Mouse (Mus musculus) G1E (cell line): ENCODE measurements at regions not wholly inside any gene's neighbourhood (a gene's known extent, or its start where the extent isn't known, plus 50 kb on each side); places are given as distances from the start of the nearest gene placed in this dataset.
"Not testable (repeated sequence)": the region's sequence is repeated elsewhere in the genome, so short reads cannot be mapped to it uniquely, and the experiment has no call there.

Experiments
- ATAC-seq: 2 replicates; pipeline ENCODE4 v1.8.0; 2016; ENCODE audit warnings: mild to moderate bottlenecking; ENCODE audit not compliant: insufficient number of reproducible peaks, poor library complexity, low FRiP score, severe bottlenecking; ENCODE audit errors: extremely low read depth
- DNase-seq: peaks from one replicate; pipeline ENCODE4 v3.0.0; 2012; ENCODE audit warnings: low spot score
- H3K27me3 ChIP-seq: 2 replicates; pipeline ENCODE4 v1.6.1; 2012; ENCODE audit warnings: mild to moderate bottlenecking, low read length, inconsistent platforms; ENCODE audit not compliant: insufficient read depth
- H3K36me3 ChIP-seq: replicated peaks from 2 replicates; pipeline ENCODE3; 2012; ENCODE audit warnings: mild to moderate bottlenecking, inconsistent platforms
- H3K4me1 ChIP-seq: 2 replicates; pipeline ENCODE4 v1.6.1; 2012; ENCODE audit warnings: low read depth, low read length, inconsistent platforms, mixed read lengths; ENCODE audit not compliant: insufficient read depth
- H3K4me3 ChIP-seq: 2 replicates; pipeline ENCODE4 v1.5.1; 2012; ENCODE audit warnings: low read depth, mild to moderate bottlenecking, inconsistent platforms, low read length, moderate library complexity, mixed read lengths
- H3K9me3 ChIP-seq: replicated peaks from 2 replicates; pipeline ENCODE4 v1.6.1; 2012; ENCODE audit warnings: inconsistent platforms

DNA sequence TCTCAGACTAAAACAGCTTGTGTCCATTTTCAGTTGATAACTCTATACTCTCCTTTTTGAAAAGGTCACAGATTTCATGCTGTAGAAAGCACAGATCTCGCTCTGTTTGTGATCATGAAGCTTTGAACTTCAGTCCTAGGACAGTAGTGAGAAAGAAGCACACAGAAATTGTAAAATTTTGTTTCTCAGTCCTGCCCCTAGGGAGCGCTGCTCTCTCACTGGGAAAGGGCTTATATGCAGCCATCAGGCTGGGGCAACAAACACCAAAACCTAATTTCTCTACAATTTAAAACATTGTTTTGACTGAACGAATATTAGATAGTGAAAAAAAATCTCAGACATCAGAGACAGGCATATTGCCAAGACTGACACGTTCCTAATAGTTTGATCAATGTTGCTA, 534.7 kb upstream of the Olfr1507 start:
- not testable (repeated sequence) for H3K4me1 ChIP-seq, DNase-seq, ATAC-seq, H3K27me3 ChIP-seq, H3K4me3 ChIP-seq, H3K9me3 ChIP-seq, H3K36me3 ChIP-seq

GRCm38 (mm10) chr14:53026958-53027357, 531.4 kb upstream of the Olfr1507 start:
- H3K4me3 ChIP-seq, ATAC-seq, H3K36me3 ChIP-seq, H3K27me3 ChIP-seq, H3K9me3 ChIP-seq, DNase-seq, H3K4me1 ChIP-seq: not testable (repeated sequence)

DNA sequence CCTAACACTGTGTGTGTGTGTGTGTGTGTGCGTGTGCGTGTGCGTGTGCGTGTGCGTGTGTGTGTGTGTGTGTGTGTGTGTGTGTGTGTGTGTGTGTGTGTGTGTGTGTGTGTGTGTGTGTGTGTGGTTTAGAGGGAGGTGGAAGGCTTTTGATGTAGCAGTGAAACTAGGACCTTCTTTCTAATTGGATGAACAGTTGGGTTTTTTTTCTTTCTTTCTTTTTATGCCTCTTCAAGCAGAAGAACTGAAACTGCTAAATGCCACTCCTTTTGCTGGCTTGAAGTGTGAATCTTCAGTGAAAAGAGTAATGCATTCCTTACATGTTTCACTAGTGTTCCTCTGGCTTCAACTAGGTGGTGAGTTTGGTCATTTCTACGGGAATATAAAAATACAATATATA, 524.6 kb upstream of the Olfr1507 start:
- ATAC-seq, DNase-seq, H3K9me3 ChIP-seq, H3K27me3 ChIP-seq, H3K36me3 ChIP-seq, H3K4me3 ChIP-seq, H3K4me1 ChIP-seq: not testable (repeated sequence)

DNA sequence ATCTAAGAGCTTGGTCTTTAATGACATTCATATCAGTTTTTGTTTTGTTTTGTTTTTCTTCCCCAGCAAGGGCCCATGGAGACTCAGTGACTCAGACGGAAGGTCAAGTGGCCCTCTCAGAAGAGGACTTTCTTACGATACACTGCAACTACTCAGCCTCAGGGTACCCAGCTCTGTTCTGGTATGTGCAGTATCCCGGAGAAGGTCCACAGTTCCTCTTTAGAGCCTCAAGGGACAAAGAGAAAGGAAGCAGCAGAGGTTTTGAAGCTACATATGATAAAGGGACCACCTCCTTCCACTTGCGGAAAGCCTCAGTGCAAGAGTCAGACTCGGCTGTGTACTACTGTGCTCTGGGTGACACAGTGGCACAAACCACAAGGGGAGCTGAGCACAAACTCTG, 512.2 kb upstream of the Olfr1507 start:
- H3K9me3 ChIP-seq, H3K27me3 ChIP-seq, DNase-seq, H3K4me3 ChIP-seq, ATAC-seq, H3K4me1 ChIP-seq, H3K36me3 ChIP-seq: not testable (repeated sequence)

- not testable (repeated sequence) for H3K4me1 ChIP-seq, ATAC-seq, H3K36me3 ChIP-seq, H3K27me3 ChIP-seq, H3K9me3 ChIP-seq, H3K4me3 ChIP-seq, DNase-seq
These were observed 511.8 kb upstream of the Olfr1507 start for GRCm38 (mm10) chr14:53007323-53007722.

- not testable (repeated sequence) for H3K27me3 ChIP-seq, H3K36me3 ChIP-seq, H3K9me3 ChIP-seq, DNase-seq, H3K4me1 ChIP-seq, ATAC-seq, H3K4me3 ChIP-seq
These were observed 505.7 kb upstream of the Olfr1507 start for GRCm38 (mm10) chr14:53001289-53001688.

DNA sequence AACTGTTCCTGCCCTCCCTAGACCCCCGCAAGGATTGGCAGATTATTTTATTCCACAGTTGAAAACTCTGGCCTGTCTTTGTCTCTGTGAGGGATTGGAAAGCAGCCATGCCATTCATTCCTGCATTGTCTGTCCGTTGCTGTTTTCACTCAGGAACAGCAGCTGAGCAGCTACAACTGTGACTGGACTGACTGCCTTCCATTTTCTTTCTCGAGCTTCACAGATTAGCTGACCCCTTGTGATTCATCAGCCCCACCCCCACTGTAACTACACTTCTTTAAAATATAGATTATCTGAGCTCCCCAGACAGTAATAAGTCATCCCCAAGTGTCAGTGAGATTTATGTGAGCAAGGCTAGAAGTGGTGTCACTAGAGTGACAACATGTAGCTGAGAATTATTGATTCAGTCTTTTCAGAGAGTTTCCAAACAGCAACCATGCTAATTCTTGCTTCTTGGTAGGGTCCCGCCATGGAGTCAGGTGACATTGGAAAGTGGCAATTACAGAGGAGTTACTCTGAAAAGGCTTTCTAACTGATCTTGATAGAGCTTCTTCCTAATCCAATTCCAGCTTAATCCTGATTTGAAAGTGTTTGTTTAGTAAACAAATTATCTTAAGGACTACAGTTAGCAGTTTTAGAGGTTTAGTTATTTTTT, 496.7 kb upstream of the Olfr1507 start:
- not testable (repeated sequence) for ATAC-seq, H3K4me3 ChIP-seq, H3K27me3 ChIP-seq, H3K4me1 ChIP-seq, H3K36me3 ChIP-seq, H3K9me3 ChIP-seq, DNase-seq

GRCm38 (mm10) chr14:52991328-52991665, 495.7 kb upstream of the Olfr1507 start:
- not testable (repeated sequence) for H3K36me3 ChIP-seq, H3K27me3 ChIP-seq, H3K4me1 ChIP-seq, DNase-seq, H3K4me3 ChIP-seq, H3K9me3 ChIP-seq, ATAC-seq

DNA sequence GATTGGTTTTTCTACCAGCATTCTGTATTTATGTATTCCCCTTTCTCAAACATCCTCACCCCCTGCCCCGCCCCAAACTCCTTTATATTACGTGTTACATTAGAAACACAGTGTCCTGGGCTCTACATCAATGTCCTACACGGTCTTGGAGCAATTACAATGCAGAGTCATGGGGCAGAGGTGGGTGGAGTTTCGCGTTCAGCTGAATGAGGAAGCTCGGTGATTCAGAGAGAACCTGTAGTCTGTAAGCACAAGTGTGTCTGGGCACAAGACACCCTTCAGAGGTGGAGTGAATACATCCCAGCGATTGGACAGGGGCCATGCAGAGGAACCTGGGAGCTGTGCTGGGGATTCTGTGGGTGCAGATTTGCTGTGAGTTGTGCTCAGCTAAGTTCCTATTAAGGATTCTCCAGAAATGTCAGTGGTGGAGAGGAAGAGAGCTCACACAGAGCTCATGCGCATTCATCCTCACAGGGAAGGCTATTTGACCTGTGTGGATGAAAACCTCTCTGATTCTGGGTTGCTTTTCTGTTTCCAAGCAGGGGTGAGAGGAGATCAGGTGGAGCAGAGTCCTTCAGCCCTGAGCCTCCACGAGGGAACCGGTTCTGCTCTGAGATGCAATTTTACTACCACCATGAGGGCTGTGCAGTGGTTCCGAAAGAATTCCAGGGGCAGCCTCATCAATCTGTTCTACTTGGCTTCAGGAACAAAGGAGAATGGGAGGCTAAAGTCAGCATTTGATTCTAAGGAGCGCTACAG, 495.2 kb upstream of the Olfr1507 start:
- not testable (repeated sequence) for H3K36me3 ChIP-seq, H3K4me1 ChIP-seq, H3K9me3 ChIP-seq, ATAC-seq, H3K27me3 ChIP-seq, DNase-seq, H3K4me3 ChIP-seq

DNA sequence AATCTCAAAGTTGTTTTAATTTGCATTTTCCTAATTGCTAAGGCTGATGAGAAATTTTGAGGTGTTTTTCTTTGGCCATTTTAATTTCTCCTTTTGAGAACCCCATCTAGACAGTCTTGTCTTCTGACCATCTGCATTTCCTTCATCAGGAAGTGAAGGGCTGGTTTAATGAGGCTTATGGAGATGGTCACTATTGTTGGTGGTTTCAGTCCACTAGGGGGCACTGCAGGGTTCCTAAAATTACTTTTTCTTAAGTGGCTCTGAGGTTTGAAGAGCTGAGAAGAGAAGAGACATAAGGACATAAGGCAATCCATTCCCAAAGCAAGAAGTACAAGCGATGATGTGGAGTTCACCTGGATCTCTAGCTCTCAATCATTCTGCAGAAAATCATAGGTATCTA, 494.4 kb upstream of the Olfr1507 start:
- ATAC-seq, H3K27me3 ChIP-seq, H3K4me3 ChIP-seq, H3K36me3 ChIP-seq, H3K9me3 ChIP-seq, DNase-seq, H3K4me1 ChIP-seq: not testable (repeated sequence)

DNA sequence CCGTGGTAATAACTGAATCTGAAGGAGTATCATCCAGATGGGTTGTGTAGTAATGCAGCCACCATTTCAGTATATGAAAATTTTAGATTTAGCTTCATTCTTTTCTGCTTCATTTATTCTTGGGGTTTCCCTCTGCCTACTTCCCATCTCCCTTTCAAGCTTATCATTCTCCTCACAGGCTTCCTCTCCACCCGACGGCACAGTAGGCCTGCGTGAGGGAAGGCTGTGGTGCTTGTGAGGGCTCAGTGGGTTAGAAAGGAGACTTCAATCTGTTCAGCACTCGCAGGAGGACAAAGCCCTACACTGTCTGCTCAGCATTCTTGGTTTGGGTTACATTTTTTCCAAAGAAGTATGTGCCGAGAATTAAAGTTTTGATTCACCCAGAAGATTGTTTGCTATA, 493.0 kb upstream of the Olfr1507 start:
- not testable (repeated sequence) for DNase-seq, H3K36me3 ChIP-seq, H3K4me1 ChIP-seq, H3K9me3 ChIP-seq, H3K27me3 ChIP-seq, H3K4me3 ChIP-seq, ATAC-seq

GRCm38 (mm10) chr14:52972207-52973003, 476.9 kb upstream of the Olfr1507 start:
- DNase-seq, H3K4me3 ChIP-seq, ATAC-seq, H3K36me3 ChIP-seq, H3K9me3 ChIP-seq, H3K27me3 ChIP-seq, H3K4me1 ChIP-seq: not testable (repeated sequence)
